Mouse (Mus musculus) midbrain, embryonic 13.5 days (tissue): ENCODE results near the gene Fut4. TPM values are rescaled to one million over a fixed set of nuclear protein-coding genes. Genes with fewer than 3 reads are reported as not detected.
"Not testable (repeated sequence)": the region's sequence is repeated elsewhere in the genome, so short reads cannot be mapped to it uniquely, and the experiment has no call there.

Source experiments
- ATAC-seq: fragments of 200-750 bp; cut with Nextera tagmentation; 2 replicates; pipeline ENCODE4 v1.8.0; 2017; ENCODE audit warnings: mild to moderate bottlenecking, moderate TSS enrichment, moderate library complexity
- H3K27ac ChIP-seq: fragments of 300-500 bp; sonication (generic); 2 replicates; pipeline ENCODE4 v1.5.1; 2015; ENCODE audit warnings: inconsistent platforms, mild to moderate bottlenecking, moderate library complexity
- H3K27me3 ChIP-seq: fragments of 300-500 bp; sonication (generic); 2 replicates; pipeline ENCODE4 v1.6.1; 2015; ENCODE audit warnings: mild to moderate bottlenecking, inconsistent platforms
- H3K36me3 ChIP-seq: fragments of 300-500 bp; sonication (generic); 2 replicates; pipeline ENCODE4 v1.6.1; 2015; ENCODE audit warnings: mild to moderate bottlenecking, inconsistent platforms
- H3K4me1 ChIP-seq: fragments of 300-500 bp; sonication (generic); replicated peaks from 2 replicates; pipeline ENCODE4 v1.6.1; 2015; ENCODE audit warnings: inconsistent platforms
- H3K4me2 ChIP-seq: fragments of 300-500 bp; sonication (generic); replicated peaks from 2 replicates; pipeline ENCODE4 v1.6.1; 2015; ENCODE audit warnings: moderate library complexity, mild to moderate bottlenecking, inconsistent platforms
- H3K4me3 ChIP-seq: fragments of 300-500 bp; sonication (generic); replicated peaks from 2 replicates; pipeline ENCODE4 v1.5.1; 2015; ENCODE audit warnings: mild to moderate bottlenecking, inconsistent platforms
- H3K9ac ChIP-seq: fragments of 300-500 bp; sonication (generic); replicated peaks from 2 replicates; pipeline ENCODE4 v1.6.1; 2015; ENCODE audit warnings: mild to moderate bottlenecking, inconsistent platforms
- H3K9me3 ChIP-seq: fragments of 300-500 bp; sonication (generic); 2 replicates; pipeline ENCODE4 v1.6.1; 2016; ENCODE audit warnings: mild to moderate bottlenecking, inconsistent platforms
- WGBS: fragments of 180-500 bp; shearing (Covaris S2); methylation state at CpG from one replicate; pipeline ENCODE4 v1.1.7; 2015; 5-methylcytosine and 5-hydroxymethylcytosine counted together
- polyA plus RNA-seq: library from polyadenylated mRNA; unstranded; fragments of >200 nt; fragmentation: Nextera tagmentation; extraction: Ambion mirVana; gene quantifications from 2 replicates; pipeline ENCODE4 v1.2.1, GENCODE M21; 2015

Fut4 gene
- polyA plus RNA-seq, 1 experiment from 2014 or later = 1.0 TPM

DNA sequence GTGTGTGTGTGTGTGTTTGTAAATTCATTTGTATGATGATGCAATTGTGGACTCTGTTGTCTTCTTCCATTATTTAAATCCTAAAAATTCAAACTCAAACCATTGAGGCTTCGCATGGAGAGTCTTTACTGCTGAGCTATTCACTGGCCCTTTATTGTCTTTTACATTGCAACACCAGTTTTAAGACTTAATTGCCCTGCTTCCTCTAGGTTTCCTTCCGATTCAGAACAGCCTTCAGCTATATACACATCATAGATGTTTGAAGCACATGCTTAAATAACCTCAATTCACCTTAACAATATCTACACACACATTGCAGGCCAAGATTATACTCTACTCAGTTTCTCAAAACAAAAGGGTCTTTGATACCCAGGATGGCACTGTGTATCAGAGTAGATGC lies 31.8 kb downstream of the Fut4 start:
- Histone ChIP-seq H3K27me3 (peaks cover 14% of the 10 kb centered on the region), H3K4me2 (no peak overlapping the region), H3K36me3 (no peaks in the 10 kb centered on the region), H3K4me1 (0 out of 2 replicates have a peak, but pooled peaks cover 4% of the 10 kb centered on the region), H3K4me3 (no peak overlapping the region), H3K27ac (no peak overlapping the region), H3K9me3 (no peaks in the 10 kb centered on the region), H3K9ac (no peak overlapping the region)
- WGBS = 57% methylated on average over 2 of the region's 2 CpGs
- no peak for ATAC-seq

DNA sequence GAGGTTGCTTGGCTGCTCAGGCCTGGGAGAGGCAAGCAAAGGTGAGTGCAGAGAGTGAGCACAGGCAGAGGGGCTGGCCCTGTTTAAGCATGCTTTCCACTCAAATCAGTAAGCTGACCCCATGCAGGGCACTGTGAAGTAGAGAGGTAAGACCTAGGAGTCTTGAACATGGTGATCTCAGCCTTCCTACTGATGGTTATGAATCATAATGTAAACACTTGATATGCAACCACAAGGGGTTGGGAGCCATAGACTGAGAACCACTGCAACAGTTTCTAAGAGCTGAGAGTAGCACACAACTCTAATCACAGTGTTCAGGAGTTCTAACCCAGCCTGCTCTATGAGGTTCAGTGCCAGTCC lies 33.9 kb downstream of the Fut4 start:
- no peak for ATAC-seq
- Histone ChIP-seq H3K9me3 (no peaks in the 10 kb centered on the region), H3K4me1 (0 out of 2 replicates have a peak, but pooled peaks cover 4% of the 10 kb centered on the region), H3K4me2 (peak overlapping the region; percentile 9; the same call in 1 of the 2 replicates), H3K27me3 (peaks cover 11% of the 10 kb centered on the region; the same call in 1 of the 2 replicates), H3K4me3 (no peak overlapping the region), H3K27ac (no peak overlapping the region), H3K36me3 (no peaks in the 10 kb centered on the region), H3K9ac (no peak overlapping the region)

DNA sequence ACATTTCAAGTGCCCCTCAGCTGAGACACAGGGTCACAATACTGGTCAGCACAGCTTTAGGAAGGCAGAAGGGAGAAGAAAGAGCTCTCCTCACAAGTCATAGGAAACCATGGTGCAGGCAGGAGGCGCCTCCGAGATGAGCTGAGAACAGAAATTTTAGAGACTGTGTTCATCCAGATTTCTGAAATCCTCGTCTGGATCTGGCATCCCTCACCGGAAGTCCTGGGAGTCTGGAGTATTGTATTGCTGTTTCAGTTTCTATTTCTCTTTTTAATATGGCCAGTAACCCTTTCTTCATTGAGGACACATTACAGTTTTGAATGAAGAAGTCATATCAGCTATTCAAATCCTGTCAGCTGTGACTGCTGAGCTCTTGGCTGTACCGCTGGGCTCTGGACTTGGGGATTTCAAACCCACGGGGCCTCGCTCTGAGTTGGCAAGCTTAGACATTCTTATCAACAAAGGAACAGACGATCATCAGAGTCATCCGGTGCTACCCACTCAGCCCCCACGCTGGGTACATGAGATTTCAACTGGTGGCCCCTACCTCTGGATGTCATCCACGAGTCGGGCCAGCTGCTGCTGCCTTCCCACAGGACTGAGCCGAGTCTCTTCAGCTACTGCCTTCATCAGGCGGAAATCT lies 34.4 kb downstream of the Fut4 start:
- whole genome bisulfite sequencing = 46% methylated on average over 14 of the region's 14 CpGs
- H3K27ac ChIP-seq = no peak overlapping the region
- no peak overlapping the region for H3K9ac ChIP-seq
- H3K36me3 ChIP-seq = no peaks in the 10 kb centered on the region
- H3K27me3 ChIP-seq = peaks cover 11% of the 10 kb centered on the region; the same call in 1 of the 2 replicates
- peak; percentile 84 for ATAC-seq
- H3K4me3 ChIP-seq = no peak overlapping the region
- peak overlapping the region; percentile 9; the same call in 1 of the 2 replicates for H3K4me2 ChIP-seq
- 0 out of 2 replicates have a peak, but pooled peaks cover 4% of the 10 kb centered on the region for H3K4me1 ChIP-seq
- no peaks in the 10 kb centered on the region for H3K9me3 ChIP-seq

DNA sequence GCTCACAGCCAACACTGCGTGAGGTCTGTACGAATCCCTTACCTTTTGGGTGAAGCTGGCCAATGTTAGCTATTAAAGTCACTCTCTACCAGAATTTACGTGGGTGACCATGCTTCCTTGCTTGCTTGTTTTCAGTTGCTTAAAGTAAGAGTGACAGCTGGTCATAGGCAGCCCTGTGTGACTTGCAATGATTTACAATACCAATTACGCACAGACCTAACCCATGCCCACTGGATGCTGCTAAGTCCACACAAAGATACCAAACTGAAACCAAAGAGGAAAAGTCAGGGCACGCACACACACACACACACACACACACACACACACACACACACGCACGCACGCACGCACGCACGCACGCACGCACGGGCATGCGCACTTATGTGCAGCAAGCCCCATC lies 36.9 kb downstream of the Fut4 start:
- no peak overlapping the region for H3K4me2 ChIP-seq
- H3K4me1 ChIP-seq = 0 out of 2 replicates have a peak, but pooled peaks cover 4% of the 10 kb centered on the region
- no peaks in the 10 kb centered on the region; the same call in 1 of the 2 replicates for H3K27me3 ChIP-seq
- no peak overlapping the region for H3K9ac ChIP-seq
- H3K9me3 ChIP-seq = no peaks in the 10 kb centered on the region
- no peak overlapping the region for H3K27ac ChIP-seq
- H3K36me3 ChIP-seq = no peaks in the 10 kb centered on the region
- H3K4me3 ChIP-seq = no peak overlapping the region
- 89% methylated on average over 15 of the region's 15 CpGs for WGBS
- ATAC-seq = no peak

DNA sequence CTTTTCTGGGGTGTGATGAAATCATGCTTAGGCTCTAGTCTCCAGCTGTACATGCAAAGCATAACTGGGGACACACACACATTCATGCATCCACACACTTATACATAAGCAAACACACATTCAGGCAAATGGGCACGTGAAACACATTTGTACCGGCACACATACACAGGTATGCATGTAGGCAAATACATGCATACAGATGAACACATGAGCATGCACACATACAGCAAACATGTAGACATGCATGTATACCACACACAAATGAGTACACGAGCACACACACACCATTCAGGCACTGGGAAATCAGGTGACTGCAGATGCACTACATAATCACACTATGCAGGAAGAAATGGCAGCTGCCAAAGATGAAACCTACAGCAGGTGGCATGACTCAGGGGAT lies 41.3 kb downstream of the Fut4 start:
- Histone ChIP-seq H3K9ac (no peak overlapping the region), H3K9me3 (no peaks in the 10 kb centered on the region), H3K4me2 (no peak overlapping the region), H3K27ac (no peak overlapping the region), H3K4me3 (no peak overlapping the region), H3K4me1 (no peaks in the 10 kb centered on the region), H3K36me3 (no peaks in the 10 kb centered on the region), H3K27me3 (no peaks in the 10 kb centered on the region)
- WGBS = 87% methylated on average over 3 of the region's 3 CpGs
- no peak for ATAC-seq

DNA sequence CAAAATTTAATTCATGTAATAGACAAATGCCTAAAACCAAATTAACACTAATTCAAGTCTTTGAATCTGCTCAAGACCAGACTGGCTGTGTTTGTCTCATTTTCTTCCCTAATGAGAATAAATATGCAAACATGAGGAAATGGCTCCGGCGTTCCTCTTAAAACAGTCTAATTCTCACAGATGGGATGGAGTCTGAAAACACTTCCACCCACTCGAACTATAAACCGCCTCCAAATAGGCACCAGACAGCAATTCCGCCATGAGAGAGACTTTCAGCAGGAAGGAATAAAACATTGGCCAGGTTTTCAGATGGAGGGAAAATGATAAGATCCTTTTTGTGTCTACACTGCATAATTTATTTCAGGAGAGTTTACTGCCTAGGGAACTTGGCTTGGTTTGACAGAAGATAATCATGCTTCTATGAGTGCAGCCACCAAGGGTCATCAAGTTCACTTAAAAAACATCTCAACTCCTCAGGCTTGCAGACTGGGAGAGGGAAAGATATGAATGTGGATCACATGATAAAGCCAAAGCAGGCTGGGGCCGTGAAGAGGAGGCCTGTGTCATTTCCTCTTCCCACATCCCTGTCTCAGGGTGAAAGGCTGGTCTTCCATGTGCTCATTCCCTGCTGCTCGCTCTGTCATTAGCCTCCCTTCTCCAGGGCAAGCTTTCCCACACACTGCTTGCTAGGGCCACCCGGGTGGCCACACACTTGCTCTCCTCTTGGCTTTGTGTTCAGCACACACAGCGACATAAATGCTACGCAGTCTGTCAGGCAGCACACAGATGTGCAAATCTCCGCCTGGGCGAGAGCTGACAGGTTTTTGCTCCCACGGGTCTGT lies 46.7 kb downstream of the Fut4 start:
- H3K27me3 ChIP-seq = no peaks in the 10 kb centered on the region
- no peak overlapping the region for H3K27ac ChIP-seq
- H3K9ac ChIP-seq = no peak overlapping the region
- no peaks in the 10 kb centered on the region for H3K4me1 ChIP-seq
- no peak overlapping the region for H3K4me3 ChIP-seq
- no peaks in the 10 kb centered on the region for H3K9me3 ChIP-seq
- no peak overlapping the region for H3K4me2 ChIP-seq
- ATAC-seq = no peak
- 77% methylated on average over 13 of the region's 13 CpGs for WGBS
- no peaks in the 10 kb centered on the region for H3K36me3 ChIP-seq

DNA sequence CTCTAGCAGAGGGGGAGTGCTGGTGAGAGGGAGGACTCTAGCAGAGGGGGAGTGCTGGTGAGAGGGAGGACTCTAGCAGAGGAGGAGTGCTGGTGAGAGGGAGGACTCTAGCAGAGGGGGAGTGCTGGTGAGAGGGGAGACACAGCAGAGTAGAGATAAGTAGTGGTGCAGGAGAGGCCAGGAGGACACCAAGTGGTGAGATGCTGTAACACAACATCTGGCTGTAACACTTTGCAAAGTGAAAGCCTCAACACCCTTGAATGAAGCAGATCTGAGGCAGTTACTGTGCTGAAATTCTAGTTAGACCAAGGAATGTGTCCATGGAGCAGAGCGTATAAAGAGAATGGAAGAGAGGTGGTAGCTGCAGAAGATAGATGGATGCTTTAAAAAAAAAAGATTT lies 51.4 kb downstream of the Fut4 start:
- H3K27me3 ChIP-seq, ATAC-seq, H3K36me3 ChIP-seq, H3K4me1 ChIP-seq, H3K9ac ChIP-seq, H3K4me3 ChIP-seq, H3K27ac ChIP-seq, H3K4me2 ChIP-seq, H3K9me3 ChIP-seq: not testable (repeated sequence)
- 84% methylated on average over 1 of the region's 1 CpGs for WGBS

DNA sequence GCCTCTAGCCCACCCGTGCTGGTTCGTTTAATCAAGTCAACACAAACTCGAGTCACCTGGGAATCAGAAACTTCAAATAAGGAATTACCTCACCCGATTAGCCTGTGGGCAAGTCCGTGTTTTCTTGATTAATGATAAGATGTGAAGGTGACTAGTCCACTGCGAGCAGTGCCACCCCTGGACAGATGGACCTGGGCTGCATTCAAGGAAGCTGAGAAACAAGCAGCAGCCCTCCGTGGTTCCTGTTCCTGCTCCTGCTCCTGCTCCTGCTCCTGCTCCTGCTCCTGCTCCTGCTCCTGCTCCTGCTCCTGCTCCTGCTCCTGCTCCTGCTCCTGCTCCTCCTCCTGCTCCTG lies 52.9 kb downstream of the Fut4 start:
- Histone ChIP-seq H3K27me3 (no peaks in the 10 kb centered on the region), H3K4me1 (no peaks in the 10 kb centered on the region), H3K4me3 (no peak overlapping the region), H3K9ac (no peak overlapping the region), H3K9me3 (no peaks in the 10 kb centered on the region), H3K4me2 (no peak overlapping the region), H3K27ac (no peak overlapping the region), H3K36me3 (no peaks in the 10 kb centered on the region)
- peak; percentile 64 for ATAC-seq
- WGBS = 45% methylated on average over 7 of the region's 7 CpGs

DNA sequence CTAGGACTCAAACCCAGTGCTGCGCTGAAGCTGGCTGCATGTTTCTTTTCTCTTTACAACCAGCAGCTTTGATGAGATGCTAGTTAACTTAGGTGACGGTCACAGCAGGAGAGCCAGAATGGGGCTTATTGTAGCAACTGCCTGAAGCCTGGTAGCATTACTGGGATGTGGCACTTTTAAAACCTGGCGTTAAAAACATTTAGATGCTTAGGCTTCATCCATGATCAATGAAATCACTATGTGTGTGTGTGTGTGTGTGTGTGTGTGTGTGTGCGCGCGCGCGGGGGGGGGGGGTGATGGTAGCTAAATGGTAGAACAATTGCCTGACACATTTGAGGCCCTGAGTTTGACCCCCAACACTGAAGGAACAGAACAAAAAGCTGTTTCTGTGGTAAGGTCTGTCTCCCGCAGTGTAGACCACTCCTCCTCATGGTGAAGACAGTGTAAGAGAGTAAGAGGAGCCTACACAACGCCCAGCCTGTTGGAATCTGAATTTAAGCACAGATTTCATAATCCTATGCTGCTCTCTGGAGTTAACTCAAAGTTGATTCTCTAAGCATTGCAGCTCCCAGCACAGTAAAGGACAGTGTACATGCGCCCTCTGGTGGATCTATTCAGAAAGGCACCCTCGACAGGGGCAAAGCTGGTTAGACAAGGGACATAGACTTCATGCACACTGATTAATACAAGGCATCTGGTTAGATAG lies 53.5 kb downstream of the Fut4 start:
- Histone ChIP-seq H3K4me2 (no peak overlapping the region), H3K4me3 (no peak overlapping the region), H3K36me3 (no peaks in the 10 kb centered on the region), H3K9me3 (no peaks in the 10 kb centered on the region), H3K27ac (no peak overlapping the region), H3K27me3 (no peaks in the 10 kb centered on the region), H3K9ac (no peak overlapping the region), H3K4me1 (no peaks in the 10 kb centered on the region)
- ATAC-seq = peak; percentile 93
- WGBS = 46% methylated on average over 12 of the region's 12 CpGs

Other genes starting within 250 kb of the Fut4 start
- 9.8 and 9.9 TPM in 2 replicates for gene Amotl1, start 107.3 kb downstream of the Fut4 start, polyA plus RNA-seq
- 0.19 and 0.43 TPM in 2 replicates for gene Piwil4, start 11.7 kb downstream of the Fut4 start, polyA plus RNA-seq
- 0.52 and 0.73 TPM in 2 replicates for gene 1700012B09Rik, start 18.6 kb upstream of the Fut4 start, polyA plus RNA-seq
- 14.2 and 17.6 TPM in 2 replicates for gene Mre11a, start 32.3 kb upstream of the Fut4 start, polyA plus RNA-seq
- 38.6 and 45.0 TPM in 2 replicates for gene Ankrd49, start 32.5 kb upstream of the Fut4 start, polyA plus RNA-seq
- gene Gpr83, start 107.8 kb upstream of the Fut4 start, polyA plus RNA-seq = 2.6 and 2.8 TPM in 2 replicates
- gene Izumo1r, start 151.6 kb upstream of the Fut4 start, polyA plus RNA-seq = not detected in 2 replicates